Mouse (Mus musculus) inflammation-experienced regulatory T-cells, adult 16 weeks (primary cell): ENCODE results near the gene Ddx39b. TPM values are rescaled to one million over a fixed set of nuclear protein-coding genes. Genes with fewer than 3 reads are reported as not detected.

Experiments
- polyA plus RNA-seq: library from polyadenylated mRNA; unstranded; fragments of 100-300 nt; shearing (Covaris generic); gene quantifications from one replicate; pipeline ENCODE4 v1.2.1, GENCODE M21; 2017

The Ddx39b gene
- polyA plus RNA-seq = 257 TPM

GRCm38 (mm10) chr17:35241305-35242014 lies at the start of gene Ddx39b:
Gene Ddx39b (plus strand): TSS chr17:35241746.

DNA sequence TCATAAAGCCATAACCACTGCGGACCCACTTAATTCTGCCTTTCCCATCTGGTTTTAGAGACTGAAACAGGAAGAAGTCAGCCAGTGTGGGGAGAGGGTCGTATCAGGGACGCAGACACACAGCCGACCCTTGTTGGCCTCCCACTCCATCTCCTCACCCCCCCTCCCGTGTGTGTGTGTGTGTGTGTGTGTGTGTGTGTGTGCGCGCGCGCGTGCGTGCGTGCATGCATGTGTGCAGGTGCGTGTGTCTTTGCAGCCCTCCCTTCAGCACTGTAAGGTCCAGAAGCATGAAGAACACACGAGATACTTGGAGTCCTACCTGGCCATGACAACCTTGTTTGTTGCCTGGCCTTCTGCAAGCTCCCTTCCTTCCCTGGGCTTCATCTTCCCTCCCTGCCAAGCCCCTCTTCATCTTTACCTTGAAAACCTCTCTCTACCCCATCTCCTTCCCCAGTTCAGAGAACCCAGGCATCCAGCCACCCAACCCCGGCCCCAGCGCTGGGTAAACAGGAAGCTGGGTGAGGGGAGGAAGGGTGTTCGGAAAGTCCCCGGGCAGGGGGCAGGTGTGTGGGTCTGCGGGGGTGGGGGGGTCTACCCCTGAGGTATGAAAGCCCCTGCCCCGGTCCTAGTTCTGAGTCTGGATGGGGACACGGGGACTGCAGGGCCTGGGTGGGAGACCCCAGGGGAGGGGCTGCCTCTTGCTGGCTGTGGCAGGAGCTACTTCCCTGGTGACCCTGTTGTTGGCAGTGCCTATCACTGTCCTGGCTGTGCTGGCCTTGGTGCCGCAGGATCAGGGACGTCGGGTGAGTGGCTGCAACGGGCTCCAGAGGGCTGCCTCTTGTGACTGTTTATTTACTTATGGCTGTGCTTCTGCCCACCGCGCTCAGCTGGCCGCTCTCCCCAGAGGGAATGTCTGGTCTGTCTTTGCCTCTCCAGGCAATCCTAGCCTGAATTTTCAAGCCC lies 47.4 kb upstream of the Ddx39b start, which contains the start of gene Ltb:
Ltb (plus strand) TSS at position 559 of the 963 bp plus-strand sequence.

DNA sequence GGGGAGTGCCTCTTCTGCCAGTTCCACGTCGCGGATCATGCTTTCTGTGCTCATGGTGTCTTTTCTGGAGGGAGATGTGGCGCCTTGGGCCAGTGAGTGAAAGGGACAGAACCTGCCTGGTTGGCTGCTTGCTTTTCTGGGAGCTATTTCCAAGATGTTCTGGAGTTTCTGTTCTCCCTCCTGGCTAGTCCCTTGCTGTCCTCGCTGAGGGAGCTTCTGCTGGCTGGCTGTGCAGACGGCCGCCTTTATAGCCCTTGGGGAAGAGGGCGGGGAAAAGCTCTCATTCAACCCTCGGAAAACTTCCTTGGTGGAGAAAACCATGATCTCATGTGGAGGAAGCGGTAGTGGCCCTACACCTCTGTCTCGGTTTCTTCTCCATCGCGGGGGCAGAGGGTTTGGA lies 39.8 kb upstream of the Ddx39b start, which contains the start of gene Tnf:
Tnf (minus strand) TSS at position 221 of the 400 bp plus-strand sequence.

DNA sequence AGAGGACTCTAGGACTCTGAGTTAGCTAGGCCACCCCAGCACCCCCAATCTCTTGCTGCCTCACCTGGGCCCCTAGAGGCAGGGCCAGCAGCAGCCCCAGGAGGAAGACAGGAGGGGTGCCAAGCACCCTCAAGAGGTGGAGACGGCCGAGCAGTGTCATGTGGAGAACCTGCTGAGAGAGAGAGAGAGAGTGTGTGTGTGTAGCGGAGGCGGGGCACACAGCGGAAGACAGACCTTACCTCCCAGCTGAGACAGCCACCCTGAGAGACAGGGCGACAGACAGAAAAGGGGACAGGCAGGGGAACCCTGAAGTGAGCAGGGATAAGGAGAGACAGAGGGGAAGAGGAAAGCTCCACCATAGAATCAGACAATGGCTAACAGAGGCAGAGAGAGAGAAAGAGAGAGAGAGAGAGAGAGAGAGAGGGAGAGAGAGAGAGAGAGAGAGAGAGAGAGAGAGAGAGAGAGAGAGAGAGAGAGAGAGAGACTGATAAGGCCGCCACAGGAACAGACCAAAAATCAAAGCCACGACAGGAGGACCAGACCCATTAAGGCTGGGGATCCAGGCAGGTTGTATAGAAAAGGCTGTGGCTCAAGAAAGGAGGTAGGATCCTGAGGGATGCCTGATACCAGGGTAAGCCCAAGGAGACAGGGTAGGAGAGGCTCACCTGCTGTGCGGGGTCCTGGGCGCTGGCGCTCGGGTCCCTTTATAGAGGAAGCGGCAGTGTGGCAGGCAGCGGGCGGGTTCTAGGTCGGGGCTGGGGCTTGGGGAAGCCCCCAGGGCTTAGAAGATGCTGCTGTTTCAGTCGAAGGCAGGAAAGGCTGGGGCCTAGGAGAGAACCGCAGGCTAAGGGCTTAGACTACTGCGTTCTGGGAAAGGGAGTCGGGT lies 36.8 kb upstream of the Ddx39b start, which contains the start of gene Lta:
Lta (minus strand) TSS at position 858 of the 886 bp plus-strand sequence.

GRCm38 (mm10) chr17:35220156-35220952 lies 21.2 kb upstream of the Ddx39b start, which contains the start of gene Gm16181:
Gene Gm16181 (plus strand): TSS chr17:35220834.

GRCm38 (mm10) chr17:35233114-35233980 lies 8.2 kb upstream of the Ddx39b start, which contains the start of gene Atp6v1g2:
Gene Atp6v1g2 (plus strand): TSS chr17:35233660.

GRCm38 (mm10) chr17:35235614-35236389 lies 5.7 kb upstream of the Ddx39b start, which contains the start of gene Nfkbil1:
Gene Nfkbil1 (minus strand): TSS chr17:35235792.

GRCm38 (mm10) chr17:35262664-35263522 lies 21.3 kb downstream of the Ddx39b start, which contains the start of gene H2-D1:
Gene H2-D1 (plus strand): TSS chr17:35262730.

Other genes starting within 250 kb of the Ddx39b start
- 276 TPM for gene Vars, start 240.8 kb upstream of the Ddx39b start, polyA plus RNA-seq
- 0.44 TPM for gene Vwa7, start 225.2 kb upstream of the Ddx39b start, polyA plus RNA-seq
- gene Sapcd1, start 213.7 kb upstream of the Ddx39b start, polyA plus RNA-seq = 4.4 TPM
- gene Msh5, start 195.0 kb upstream of the Ddx39b start, polyA plus RNA-seq = 1.5 TPM
- gene Clic1, start 191.8 kb upstream of the Ddx39b start, polyA plus RNA-seq = 611 TPM
- gene Ddah2, start 182.7 kb upstream of the Ddx39b start, polyA plus RNA-seq = 2.5 TPM
- gene Ly6g6c, start 176.4 kb upstream of the Ddx39b start, polyA plus RNA-seq = not detected
- not detected for gene Mpig6b, start 175.6 kb upstream of the Ddx39b start, polyA plus RNA-seq
- not detected for gene Ly6g6e, start 164.8 kb upstream of the Ddx39b start, polyA plus RNA-seq
- not detected for gene Ly6g6d, start 163.7 kb upstream of the Ddx39b start, polyA plus RNA-seq
- gene Ly6g6f, start 156.1 kb upstream of the Ddx39b start, polyA plus RNA-seq = not detected
- 86.4 TPM for gene Abhd16a, start 152.5 kb upstream of the Ddx39b start, polyA plus RNA-seq
- not detected for gene Ly6g5c, start 133.5 kb upstream of the Ddx39b start, polyA plus RNA-seq
- gene Ly6g5b, start 126.3 kb upstream of the Ddx39b start, polyA plus RNA-seq = 2.4 TPM
- 62.3 TPM for gene Gpank1, start 120.3 kb upstream of the Ddx39b start, polyA plus RNA-seq
- 279 TPM for gene Csnk2b, start 119.7 kb upstream of the Ddx39b start, polyA plus RNA-seq
- gene D17H6S53E, start 115.4 kb upstream of the Ddx39b start, polyA plus RNA-seq = 5.5 TPM
- gene Apom, start 109.7 kb upstream of the Ddx39b start, polyA plus RNA-seq = not detected
- 48.9 TPM for gene Bag6, start 106.6 kb upstream of the Ddx39b start, polyA plus RNA-seq
- 17.8 TPM for gene Prrc2a, start 76.8 kb upstream of the Ddx39b start, polyA plus RNA-seq
- 7.4 TPM for gene Aif1, start 65.7 kb upstream of the Ddx39b start, polyA plus RNA-seq
- gene Lst1, start 53.3 kb upstream of the Ddx39b start, polyA plus RNA-seq = 9.5 TPM
- gene Ltb, start 47.3 kb upstream of the Ddx39b start, polyA plus RNA-seq = 1,703 TPM
- gene Tnf, start 39.7 kb upstream of the Ddx39b start, polyA plus RNA-seq = 46.9 TPM
- gene Lta, start 36.4 kb upstream of the Ddx39b start, polyA plus RNA-seq = 140 TPM
- gene Gm16181, start 20.9 kb upstream of the Ddx39b start, polyA plus RNA-seq = 1.6 TPM
- gene Atp6v1g2, start 8.1 kb upstream of the Ddx39b start, polyA plus RNA-seq = 8.7 TPM
- 23.1 TPM for gene Nfkbil1, start 6.0 kb upstream of the Ddx39b start, polyA plus RNA-seq
- gene H2-D1, start 21.0 kb downstream of the Ddx39b start, polyA plus RNA-seq = 7,111 TPM
- 0.34 TPM for gene H2-Q1, start 78.7 kb downstream of the Ddx39b start, polyA plus RNA-seq
- gene H2-Q2, start 100.5 kb downstream of the Ddx39b start, polyA plus RNA-seq = 20.6 TPM
- gene H2-Q4, start 137.9 kb downstream of the Ddx39b start, polyA plus RNA-seq = 36.3 TPM
- gene H2-Q6, start 183.1 kb downstream of the Ddx39b start, polyA plus RNA-seq = 1,066 TPM
- gene H2-Q7, start 197.4 kb downstream of the Ddx39b start, polyA plus RNA-seq = 2,802 TPM
- gene H2-Q10, start 228.3 kb downstream of the Ddx39b start, polyA plus RNA-seq = 30.8 TPM